Mouse (Mus musculus) naive thymus-derived CD4-positive, alpha-beta T cell, adult 2 months (primary cell): ENCODE measurements around the gene Prpf6.

ENCODE experiments used
- DNase-seq: peaks from one replicate; pipeline ENCODE4 v3.0.0-alpha.2; 2011; ENCODE audit warnings: low read depth

Prpf6 gene

DNA sequence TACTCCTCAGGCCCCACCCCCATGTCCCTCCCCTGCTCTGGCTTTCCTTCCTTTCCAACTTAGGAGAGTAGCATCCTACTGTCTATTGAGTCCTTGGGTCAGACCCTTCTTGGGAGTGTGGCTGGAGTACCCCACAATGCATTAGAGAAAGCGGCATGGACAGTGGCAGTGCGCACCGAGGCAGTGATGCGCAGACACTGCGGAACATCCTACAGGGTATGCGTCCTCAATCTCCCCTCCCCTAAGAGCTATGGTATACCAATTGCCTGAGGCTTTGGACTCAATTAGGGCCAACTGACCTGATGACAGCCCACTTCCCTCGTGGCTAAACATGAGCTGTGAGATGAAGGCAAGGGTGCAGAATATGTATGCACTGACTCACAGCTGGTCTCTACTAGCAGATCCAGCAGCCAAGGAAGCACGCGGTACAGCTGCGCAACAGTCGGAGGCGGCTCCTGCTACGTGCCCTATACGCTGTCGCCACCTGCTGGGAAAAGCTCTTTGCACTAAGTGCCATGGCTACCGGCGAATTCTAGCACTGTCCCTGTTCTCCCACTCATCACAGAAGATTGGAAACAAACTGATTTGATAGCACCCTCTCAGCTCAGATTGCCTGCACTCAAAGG, 67.4 kb downstream of the Prpf6 start:
- DNase-seq: peak; percentile 73

DNA sequence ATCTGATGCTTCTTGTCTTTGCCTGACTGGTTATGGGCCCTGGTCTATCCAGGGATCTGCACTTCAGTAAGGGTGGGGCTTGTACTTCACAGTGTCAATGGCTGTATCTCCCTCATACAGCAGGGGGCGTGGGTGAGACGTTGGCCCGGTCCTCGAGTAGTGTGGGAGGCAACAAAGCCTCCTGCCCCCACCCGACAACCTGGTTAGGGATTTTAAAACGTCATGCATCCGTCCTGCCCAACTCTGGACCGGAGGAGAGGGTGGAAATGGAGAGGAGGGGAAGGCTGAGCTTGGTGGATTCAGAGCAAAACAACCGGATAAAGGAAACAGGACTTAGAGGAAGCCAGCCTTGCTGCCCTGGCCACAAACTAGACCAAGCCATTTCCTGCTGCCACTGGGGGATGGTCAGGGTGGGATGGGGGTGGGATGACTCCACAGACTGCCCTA, 68.0 kb downstream of the Prpf6 start:
- DNase-seq: peak; percentile 88

GRCm38 (mm10) chr2:181662620-181663297, 71.1 kb downstream of the Prpf6 start:
- DNase-seq: no peak

DNA sequence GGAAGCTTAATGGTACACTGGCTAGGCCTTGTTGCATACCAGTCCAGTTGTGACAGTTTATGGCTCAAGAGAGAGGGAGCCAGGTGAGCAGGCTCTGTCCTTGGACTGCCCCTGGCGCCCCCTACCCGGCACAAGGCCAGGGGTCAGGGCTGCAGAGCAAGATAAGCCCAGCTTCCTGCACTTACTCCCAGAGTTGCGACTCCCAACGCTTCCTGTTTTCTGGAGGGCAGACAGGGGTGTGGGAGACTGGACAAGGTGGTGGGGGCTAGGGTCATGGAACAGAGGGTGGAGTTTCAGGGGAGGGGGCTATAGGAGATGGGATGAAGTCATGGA, 71.6 kb downstream of the Prpf6 start:
- no peak for DNase-seq

GRCm38 (mm10) chr2:181670285-181670912, 78.7 kb downstream of the Prpf6 start:
- DNase-seq: no peak

- no peak for DNase-seq
Observed at GRCm38 (mm10) chr2:181670913-181671311, 79.2 kb downstream of the Prpf6 start.

GRCm38 (mm10) chr2:181671326-181671725, 79.7 kb downstream of the Prpf6 start, which contains the start of gene Sox18:
Gene Sox18, minus strand, starts transcription at chr2:181671640.
- DNase-seq: no peak

GRCm38 (mm10) chr2:181671984-181672383, 80.3 kb downstream of the Prpf6 start:
- no peak for DNase-seq

DNA sequence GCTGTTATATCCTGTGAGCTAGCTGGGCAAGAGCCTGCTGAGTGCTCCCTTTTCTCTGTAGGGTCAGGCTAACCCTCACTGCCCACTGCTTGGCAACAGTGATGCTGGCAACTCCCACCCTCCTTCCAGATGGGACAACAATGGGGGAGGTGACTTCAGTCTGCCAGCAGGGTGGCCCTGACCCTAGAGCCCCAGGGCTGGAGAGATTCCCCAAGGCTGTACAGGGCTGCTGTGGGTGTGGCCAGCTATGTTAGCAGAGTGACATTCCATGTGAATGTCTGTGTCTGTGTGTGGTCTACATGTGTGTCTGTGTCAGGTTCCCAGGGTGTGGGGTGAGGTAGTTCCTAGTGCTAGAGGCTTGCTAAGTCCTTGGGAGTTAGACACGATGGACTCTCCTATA, 81.8 kb downstream of the Prpf6 start:
- no peak for DNase-seq

GRCm38 (mm10) chr2:181674934-181675333, 83.3 kb downstream of the Prpf6 start:
- DNase-seq: no peak

GRCm38 (mm10) chr2:181675454-181675853, 83.8 kb downstream of the Prpf6 start:
- DNase-seq: no peak

DNA sequence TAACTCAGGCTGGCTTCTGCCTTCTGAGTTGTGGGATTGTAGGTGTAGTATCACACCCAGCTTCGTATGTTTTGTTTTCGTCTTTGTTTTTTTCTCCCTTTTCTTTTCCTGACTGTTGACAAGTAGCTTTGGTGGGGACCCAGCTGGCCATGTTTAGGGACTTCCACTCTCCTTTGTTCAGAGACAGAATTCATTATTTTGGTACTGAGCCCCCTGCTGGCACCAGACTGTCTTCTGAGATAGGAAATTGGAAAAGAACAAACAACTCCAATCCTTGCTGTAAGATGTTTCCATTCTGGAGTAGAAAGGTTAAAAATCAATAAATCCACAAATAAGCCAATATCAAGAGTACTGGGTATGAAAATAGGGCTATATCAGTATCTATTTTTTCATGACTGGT, 84.8 kb downstream of the Prpf6 start:
- no peak for DNase-seq

DNA sequence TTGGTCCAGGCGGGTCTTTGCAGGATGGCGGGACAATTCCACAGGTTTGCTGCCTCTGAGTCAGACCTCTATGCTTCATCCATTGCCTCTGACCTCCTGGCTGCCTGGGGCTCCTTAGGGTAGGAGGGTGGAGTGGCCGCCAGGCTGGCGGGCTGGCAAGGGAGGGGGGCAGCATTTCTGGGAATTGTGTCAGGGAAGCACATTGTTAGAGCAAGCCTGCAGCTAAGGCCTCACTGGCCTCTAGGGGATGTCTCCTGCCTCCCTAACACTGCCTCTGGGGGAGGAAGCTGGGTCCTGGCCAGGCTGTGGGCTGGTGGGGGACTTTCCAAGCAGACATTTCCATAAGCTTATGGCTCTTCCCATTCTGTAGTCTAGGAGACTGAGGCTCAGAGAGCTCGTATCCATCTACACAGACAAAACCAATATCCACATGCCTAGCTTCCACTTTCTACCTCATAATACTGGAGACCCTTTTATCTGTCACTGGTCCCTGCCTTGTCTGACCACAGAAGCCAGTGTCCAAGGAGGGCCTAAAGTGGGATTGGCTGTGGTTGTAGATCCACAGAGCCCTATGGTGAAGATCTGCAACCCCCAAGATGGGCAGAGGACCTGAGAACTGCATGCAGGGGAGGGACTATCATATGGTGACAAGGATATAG, 85.6 kb downstream of the Prpf6 start:
- DNase-seq: no peak

GRCm38 (mm10) chr2:181677755-181678098, 86.1 kb downstream of the Prpf6 start:
- no peak for DNase-seq

DNA sequence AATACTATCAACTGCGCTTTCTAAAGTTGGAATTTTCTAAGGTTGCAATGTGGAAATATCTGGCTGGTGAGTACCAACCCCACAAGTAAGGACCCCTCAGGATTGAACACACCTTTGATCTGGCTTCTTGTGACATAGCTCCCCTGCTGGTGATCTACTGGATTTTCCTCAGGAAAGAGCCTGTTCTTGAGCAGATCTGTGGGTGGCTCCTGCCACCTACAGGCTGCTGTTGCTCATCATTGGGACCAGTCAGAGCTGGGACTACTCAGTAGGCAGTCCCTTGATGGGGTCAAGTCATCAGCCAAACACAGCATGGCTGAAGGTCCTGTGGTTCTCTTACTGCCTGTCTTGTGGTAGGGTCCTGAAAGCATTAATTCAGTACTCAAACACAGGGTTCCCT, 87.1 kb downstream of the Prpf6 start:
- DNase-seq: peak; percentile 86

GRCm38 (mm10) chr2:181679951-181680715, 88.5 kb downstream of the Prpf6 start, which contains the start of gene Tcea2:
Gene Tcea2, plus strand, starts transcription at chr2:181680310.
- peak; percentile 79 for DNase-seq

DNA sequence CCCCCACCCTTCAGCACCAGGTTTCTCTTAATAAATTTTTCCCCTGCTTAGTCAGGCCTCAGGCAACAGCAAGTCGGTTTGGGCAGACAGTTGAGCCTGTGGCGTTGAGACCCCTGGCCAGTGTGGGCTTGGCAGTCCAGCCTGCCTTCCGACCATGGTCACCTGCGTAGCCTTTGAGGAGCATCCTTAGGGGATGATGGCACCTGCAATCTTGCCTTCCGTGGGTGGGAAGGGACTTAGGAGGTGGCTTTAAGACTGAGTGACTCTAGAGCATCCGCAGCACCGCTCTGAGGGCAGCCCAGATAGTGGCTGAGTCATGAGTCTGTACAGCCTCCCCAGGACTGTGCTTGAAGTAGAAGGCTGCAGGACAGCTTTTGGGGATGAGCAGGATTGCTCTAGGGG, 89.0 kb downstream of the Prpf6 start:
- peak; percentile 55 for DNase-seq

- no peak for DNase-seq
Observed at GRCm38 (mm10) chr2:181681978-181682377, 90.3 kb downstream of the Prpf6 start.

GRCm38 (mm10) chr2:181683381-181683780, 91.7 kb downstream of the Prpf6 start:
- DNase-seq: no peak

DNA sequence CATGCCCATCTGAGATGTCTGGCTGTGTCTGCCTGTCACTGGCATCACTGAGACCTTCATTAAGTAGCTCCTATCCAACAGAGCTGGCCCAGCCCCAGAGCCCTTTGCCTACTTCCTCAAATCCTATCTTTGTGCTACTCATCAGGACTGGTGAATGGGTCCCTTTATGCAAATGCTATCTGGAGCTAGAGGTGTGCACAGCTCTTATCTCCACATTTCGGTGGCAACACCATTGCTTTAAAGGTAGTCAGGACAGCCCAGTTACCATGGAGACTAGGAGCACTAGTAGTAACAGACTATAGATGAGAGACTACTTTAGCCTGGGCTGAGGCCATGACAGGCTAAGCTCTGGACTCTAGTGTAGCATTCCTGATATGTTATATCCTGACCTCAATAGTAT, 93.0 kb downstream of the Prpf6 start:
- no peak for DNase-seq

- no peak for DNase-seq
Observed at GRCm38 (mm10) chr2:181685686-181686085, 94.0 kb downstream of the Prpf6 start.

GRCm38 (mm10) chr2:181687586-181687985, 95.9 kb downstream of the Prpf6 start:
- no peak for DNase-seq
